Mouse (Mus musculus): ENCODE results near the gene Wfikkn2.

The Wfikkn2 gene

DNA sequence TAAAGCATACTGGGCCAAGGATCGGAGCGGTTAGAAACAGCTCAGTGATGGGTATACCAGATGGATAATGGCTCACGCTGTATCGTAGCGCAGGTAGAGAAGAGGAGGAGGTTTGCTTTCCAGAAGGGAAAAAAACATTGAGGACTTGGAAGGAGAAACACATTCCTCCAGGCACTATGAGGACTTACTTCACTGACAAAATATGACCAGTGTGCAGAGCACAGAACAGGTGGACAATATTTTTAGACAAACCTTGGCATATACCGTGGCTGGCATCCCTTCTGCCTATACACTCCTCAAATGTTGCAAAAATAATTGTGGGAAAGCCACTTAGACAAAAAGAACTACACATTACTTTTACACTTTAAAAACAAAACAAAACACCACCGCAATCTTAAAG lies 24.5 kb downstream of the Wfikkn2 start:
- DNase-seq = no peak

DNA sequence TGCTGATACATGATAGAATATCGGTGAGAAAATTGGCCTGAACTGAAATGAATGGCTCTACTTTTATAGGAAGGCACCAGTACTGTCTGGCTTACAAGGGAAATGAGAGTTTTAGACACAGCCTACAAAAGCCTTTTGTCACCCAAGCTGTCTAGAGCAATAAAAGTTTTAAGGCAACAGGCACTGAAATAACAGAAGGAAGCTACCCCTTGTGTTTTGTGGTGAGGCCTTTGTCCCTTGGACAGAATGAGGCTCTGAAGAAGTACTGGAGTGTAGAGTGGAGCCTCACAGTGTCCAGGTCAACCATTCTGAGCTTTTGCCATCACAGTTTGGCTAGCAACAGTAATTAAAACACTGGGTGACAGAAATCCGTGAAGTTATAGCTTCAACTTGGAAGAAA lies 29.6 kb downstream of the Wfikkn2 start:
- peak; percentile 44 for DNase-seq

DNA sequence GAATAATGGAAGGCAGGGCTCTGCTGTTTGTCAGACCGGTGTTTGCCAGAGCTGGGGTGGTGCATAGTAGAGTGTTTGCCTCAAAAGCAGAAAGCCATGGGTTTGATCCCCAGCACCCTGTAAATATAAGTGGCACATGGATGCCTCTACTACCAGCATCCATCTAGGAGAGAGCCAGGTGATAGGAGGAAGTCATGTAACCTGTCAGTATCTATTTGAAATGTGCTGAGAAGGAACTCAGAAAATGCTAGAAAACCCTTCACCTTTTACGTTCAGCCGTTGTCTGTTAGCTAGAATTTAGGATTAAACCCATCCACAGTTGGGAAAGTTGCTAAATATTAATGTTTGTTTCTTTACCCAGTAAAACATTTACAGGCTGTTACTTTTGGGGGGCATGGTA lies 30.2 kb downstream of the Wfikkn2 start:
- no peak for DNase-seq

DNA sequence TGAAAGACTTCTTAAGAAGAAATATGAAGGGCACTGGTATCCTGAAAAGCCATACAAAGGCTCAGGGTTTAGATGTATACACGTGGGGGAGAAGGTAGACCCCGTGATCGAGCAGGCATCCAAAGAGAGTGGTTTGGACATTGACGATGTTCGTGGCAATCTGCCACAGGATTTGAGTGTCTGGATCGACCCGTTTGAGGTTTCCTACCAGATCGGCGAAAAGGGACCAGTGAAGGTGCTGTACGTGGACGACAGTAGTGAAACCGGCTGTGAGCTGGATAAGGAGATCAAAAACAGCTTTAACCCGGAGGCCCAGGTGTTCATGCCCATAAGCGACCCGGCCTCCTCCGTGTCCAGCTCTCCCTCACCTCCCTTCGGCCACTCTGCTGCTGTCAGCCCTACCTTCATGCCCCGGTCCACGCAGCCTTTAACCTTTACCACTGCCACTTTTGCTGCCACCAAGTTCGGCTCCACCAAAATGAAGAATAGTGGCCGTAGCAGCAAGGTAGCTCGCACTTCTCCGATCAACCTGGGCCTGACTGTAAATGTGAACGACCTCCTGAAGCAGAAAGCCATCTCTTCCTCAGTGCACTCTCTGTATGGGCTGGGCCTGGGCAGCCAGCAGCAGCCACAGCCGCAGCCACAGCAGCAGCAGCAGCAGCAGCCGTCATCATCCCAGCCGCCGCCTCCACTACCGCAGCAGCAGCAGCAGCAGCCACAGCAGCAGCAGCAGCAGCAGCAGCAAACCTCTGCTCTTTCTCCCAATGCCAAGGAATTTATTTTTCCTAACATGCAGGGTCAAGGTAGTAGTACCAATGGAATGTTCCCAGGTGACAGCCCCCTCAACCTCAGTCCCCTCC lies 31.8 kb downstream of the Wfikkn2 start:
- DNase-seq = peak; percentile 45

DNA sequence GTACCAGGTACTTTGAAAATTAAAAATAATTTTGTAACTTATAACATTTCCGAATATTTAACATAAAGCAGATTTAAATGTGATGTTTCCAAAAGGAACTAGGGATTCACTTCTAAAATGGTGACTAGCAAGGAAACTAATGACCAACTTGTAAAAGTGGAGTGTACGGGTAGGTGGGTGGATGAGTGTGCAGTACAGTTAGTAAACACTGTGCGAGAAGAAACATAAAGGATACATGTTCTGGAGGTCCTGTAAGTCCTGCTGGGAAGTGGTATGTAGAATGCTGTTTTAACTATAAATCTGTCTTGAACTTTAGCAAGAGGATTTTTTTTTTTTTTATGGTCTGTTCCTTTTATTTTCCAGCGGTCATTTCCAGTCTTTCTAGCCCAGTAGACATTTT lies 32.8 kb downstream of the Wfikkn2 start:
- no peak for DNase-seq

DNA sequence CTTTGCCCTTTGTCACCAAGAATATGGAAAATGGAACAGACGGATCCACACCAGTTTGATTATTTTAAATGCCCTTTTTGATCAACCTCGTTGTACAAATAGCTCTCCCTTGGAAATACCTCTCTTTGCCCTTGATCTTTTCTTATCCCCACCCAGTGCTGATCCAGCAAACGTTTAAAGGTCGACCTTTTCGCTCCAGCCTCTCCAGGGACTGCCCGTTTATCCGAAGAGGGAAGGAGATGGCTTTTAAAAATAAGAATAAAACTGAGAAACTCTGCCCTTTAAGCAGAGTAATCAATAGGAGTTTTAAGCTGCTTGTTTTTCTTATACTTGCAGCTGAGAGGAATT lies 33.3 kb downstream of the Wfikkn2 start:
- DNase-seq = peak; percentile 69

DNA sequence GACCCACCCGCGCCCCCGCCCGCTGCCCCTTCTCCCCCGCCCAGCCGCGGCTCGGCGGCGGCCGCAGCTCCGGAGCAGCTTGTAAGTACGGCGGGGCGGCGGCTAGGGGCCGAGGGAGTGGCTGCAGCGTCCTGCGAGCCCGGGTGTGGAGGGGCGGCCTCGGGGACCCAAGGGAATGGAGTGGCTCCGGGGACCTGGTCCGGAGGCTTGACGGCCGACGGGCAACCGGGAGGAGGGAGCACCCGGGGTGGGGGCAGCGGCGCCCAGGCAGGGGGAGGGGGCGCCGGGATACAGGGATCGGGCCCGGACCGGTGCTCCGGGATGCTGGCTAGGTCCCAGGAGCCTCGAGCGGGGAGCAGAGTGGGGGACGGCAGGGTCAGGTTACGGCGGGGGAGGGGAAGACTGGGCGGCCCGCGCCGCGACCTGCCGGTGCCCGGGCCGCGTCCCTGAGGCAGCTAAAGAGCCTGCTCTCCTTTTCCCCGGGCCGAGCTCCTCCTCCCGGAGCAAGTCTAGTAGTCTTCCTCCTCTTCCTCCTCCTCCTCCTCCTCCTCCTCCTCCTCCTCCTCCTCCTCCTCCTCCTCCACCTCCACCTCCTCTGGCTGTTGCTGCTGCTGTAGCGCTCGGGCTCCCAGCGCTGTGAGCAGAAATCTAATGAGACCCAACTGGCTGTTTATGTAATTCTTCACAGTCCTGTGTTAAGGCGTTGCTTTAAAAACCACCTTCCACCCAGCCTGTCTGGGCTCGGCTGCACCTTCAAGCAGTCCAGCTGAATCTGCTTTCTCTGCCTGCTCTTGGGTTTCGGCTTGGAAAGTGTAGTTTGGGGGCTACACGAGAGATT lies 33.9 kb downstream of the Wfikkn2 start:
- DNase-seq = peak; percentile 74

DNA sequence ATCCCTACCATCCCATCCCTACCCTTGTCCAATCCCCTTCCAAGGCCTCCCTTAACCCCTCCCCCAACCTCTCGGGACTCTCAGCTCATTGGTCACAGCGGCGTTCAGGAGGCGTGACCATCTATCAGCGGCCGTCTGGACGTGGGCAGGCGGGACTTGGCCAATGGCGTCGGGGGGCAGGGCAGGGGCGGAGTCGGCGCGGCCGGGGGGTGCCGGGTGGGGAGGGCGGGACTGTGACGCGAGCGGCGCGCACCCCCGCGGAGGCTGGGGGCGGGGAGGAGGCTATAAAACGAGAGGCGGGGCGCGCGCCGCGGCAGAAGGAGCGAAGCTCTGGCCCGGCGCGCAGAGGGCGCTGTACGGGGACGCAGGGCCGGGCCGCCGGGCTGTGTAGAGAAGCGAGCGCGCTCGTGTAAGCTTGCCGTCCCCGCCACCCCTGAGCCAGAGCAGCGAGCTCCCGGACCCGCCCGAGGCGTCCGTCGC lies 34.6 kb downstream of the Wfikkn2 start, which contains the start of gene Tob1:
Tob1 (plus strand) TSS at position 331 of the 480 bp plus-strand sequence.
- DNase-seq = peak; percentile 99

DNA sequence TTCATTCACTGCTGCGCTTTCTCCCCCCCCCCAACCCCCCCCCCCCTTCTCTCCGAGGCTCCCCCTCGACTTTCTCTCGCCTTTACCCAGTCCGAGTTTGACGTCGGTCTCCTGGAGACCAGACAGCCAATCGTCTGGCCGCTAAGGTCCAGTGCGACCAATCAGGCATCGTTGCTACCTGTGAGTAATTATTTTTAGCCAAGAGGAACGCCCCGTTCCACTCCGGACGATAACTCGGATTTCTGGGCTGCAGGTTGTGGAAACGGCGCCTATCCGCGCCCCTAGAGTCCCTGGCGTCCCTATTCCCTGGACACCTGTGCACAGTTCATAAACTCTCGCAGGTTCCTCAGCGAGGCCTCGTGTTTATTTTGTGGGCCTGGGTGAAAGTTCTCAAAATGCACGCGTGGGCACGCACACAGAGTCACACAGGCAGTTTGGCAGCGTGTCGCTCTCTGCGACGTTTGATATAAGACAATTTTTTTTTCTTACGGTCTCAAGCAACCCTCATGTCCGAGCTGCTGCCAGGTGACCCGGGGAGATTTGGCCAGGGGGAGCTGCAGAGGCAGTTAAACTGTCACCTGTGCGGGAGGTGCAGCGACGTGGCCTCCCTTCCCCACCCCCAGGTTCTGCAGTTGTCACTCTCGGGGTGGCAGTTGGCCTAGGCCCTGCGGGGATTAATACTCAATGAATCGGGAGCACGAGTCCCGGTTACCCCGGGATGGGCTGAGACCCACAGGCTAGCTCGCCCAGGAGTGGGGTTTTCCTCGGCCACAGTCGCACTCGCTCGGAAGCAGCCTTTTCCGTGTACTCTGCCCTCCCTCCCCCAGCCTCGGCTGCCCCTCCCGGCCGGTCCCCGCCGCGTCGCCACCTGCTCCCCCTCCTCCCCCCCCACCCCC lies 35.4 kb downstream of the Wfikkn2 start:
- DNase-seq = peak; percentile 98

DNA sequence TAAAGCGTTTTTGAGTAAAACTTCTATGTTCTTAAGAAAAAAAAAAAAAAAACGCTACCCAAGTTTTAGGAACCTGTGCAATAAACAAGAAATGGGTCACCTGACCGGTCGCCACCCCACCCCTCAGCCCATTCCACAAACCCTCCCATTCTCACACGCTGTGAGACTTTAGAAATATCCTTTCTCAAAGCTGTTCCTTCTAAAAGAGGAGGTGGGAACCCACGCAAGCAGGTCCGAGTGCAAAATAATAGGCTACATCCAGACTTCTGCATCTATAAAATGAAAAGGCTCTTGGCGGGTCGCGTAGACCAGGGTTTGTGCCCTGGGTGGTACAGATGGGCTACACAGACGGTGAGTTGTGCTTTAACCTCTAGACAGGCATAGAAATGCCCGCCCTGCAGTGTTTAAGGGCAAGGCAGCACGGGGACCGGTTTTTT lies 36.1 kb downstream of the Wfikkn2 start:
- DNase-seq = no peak

DNA sequence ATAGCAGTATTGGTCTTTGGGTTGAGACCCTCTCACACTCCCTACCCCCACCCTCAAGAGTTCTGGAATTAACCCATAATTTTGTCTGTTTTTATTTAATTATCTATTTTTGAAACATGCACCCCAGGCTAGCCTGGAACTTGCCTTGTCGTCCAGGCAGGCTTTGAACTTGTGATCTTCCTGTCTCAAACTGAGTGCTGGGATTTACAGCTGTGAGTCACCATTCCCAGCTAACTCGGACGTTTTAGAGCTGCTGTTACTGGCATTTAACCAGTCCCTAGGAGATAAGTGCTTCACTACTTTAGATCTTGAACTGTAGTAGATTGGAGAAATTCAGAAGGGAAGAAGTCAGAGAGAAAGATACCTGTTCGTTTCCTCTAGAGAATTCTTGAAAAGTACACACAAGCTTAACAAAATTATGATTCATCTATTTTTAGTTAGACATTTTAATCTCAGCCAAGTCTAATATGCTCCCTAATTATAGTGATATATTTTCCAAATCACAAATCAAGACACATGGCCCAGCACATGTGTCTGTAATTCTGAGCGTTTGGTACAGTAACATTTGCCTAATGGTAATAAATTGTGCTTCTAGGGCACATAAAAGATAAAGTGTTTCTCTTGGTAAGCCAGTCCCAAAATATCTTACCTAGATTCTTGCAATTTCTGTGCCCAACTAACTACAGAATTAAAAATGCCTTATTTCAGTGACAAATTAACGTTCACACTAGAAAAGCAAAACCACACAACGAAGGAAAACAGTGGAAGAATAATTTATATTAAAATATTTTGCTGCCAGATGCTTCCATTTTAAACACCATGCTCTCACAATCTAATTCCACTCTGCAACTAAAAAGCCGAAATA lies 36.8 kb downstream of the Wfikkn2 start:
- DNase-seq = no peak

DNA sequence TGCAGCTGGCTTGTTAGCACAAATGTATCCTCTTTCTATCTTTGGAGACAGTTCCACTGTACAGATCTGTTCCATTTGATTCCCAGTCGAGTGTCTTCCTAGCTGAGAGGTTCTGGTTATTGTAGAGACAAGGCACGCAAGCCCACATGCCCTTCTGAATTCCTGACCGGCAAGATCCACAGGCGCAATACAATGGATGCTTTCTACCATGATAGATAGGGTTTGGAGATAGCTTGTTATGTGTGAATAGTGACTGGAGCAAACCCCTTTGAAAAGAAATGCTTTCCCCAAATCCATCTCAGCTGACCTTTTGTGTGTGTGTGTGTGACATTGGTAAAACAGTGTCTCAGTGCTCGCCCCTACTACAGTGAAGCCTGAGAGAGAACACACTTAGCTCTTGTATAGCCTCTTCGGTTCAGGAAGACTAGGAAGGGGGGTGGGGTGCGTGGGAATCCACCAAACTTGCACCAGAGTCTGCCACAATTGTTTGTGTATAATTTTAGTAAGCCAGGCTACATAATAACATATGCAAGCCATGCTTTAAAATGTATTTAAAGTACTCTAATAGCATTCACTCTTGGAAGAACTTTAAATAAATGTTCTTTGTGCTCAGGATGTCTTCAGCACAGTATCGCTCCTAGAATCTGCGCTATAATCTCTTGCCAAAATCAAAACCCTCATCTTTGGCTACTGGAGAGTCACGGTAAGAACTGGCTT lies 39.2 kb downstream of the Wfikkn2 start:
- no peak for DNase-seq

DNA sequence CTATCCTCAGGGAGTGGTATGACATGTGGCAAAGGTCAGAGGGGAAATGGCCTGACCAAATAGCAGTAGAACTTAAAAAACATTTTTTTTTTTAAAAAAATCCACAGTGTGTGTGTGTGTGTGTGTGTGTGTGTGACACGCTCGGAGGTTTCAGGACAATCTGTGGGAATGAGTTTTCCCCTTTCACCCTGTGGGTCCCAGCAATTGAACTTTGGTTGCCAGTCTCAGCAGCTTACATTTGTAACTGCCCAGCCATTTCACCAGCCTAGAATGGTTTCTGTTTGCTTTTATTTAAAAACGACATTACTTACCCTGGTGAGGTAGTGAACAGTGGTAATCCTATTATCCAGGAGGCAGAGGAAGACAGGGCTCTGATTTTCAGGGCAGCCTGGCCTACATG lies 42.7 kb downstream of the Wfikkn2 start:
- no peak for DNase-seq

DNA sequence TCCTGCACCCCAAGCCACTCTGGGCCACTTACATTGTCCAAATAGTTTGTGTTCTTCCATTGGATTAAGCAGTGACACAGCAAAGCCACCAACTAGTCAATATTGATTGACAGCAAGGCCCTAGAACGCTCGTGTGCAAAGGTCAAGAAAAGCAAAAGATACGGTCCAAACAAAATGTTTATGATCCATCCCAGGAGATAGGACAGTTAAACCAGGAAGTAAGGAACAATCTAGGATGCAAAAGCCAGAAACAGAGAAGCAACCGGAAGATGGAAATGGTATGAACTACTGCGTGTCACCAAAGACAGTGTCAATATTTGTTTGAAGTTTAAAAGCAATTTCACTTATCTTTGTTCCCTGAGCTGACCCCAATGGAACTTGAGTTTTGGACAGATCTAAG lies 43.7 kb downstream of the Wfikkn2 start:
- no peak for DNase-seq

DNA sequence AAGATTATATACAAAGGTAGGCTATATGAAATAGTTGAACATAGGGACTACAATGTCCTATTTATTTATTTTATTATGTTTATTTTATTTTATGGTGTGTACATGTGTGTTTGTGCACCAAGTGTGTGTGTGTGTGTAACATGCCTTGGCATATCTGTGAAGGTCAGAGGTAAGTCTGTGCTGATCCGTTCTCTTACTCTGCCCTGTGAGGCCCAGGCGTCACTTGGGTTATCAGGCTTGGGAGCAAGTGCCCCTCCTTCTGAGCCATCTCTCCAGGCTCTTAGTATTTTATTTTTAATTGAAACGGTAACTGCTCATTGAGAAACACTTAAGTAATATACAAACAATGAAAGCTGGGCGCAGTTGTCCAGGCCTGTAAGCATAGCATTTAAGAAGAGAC lies 45.4 kb downstream of the Wfikkn2 start:
- DNase-seq = no peak

DNA sequence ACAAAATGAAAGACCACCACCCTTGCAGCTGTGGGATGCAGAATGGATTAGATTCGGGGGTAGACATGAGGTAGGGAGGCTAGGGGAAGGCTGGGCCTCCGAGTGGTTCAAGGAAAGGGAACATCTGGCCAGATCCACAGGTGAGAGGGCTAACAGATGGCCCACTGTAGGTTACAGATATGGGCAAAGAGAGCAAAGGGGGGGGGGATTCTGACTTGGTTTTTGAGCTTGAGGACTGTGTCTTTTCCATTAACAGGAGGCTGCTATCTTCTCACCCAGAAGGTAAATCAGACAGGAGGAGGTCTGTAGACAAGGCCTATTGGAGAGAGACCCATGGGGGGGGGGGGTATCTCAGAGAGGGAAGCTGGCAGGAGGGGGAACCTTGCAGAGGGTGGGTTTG lies 46.0 kb downstream of the Wfikkn2 start:
- no peak for DNase-seq

DNA sequence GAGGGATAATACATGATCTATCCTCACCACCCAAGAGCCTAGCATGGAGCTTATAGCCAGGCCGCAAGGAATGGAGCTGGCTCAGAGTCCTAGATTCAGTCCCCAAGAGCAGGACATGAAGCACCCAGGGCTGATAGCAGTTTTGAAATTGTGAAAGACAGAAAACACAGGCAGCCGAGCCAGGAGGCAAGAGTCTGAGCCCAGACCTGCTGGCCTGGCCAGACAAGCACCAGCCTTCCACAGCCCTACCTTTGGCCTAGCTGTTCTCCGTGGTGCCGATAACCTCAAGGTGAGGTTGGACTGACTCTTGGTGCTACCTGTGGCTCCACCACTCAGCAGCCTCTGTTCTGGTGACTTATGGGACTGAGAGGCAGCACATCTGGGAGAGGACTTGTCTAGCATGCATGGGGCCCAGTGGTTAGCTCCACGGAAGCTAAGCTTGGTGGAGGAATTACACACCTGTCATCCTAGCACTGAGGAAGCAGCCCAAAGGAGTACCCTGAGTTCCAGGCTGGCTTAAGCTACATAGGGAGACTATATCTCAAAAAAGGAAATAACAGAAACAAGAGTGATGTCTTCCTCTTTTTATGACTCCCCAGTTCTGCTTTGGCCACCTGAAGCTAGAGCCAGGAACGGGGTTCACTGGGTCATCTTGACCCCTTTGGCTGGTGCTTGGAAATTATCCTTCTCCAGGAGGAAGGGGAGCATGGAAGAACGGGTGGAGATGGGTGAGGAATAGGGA lies 47.2 kb downstream of the Wfikkn2 start:
- DNase-seq = no peak

DNA sequence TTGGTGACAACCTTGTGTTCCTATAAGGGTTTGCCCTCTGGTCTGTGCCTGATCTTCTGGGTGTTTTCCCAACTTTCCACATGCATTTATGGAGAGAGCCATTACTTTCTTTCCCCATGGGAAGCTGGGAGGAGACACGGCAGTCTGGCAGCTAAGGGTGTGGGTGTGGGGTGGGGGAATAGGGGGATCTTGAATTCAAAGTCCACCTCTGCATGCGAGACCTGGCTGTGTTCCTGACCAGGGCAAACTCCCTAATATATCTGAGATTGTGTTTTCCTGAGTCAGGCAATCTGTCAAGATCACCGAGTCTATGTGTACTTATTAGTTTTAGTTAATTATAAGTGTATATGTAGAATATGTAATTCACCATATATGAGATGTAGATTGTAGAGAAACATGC lies 49.5 kb downstream of the Wfikkn2 start:
- peak; percentile 71 for DNase-seq

DNA sequence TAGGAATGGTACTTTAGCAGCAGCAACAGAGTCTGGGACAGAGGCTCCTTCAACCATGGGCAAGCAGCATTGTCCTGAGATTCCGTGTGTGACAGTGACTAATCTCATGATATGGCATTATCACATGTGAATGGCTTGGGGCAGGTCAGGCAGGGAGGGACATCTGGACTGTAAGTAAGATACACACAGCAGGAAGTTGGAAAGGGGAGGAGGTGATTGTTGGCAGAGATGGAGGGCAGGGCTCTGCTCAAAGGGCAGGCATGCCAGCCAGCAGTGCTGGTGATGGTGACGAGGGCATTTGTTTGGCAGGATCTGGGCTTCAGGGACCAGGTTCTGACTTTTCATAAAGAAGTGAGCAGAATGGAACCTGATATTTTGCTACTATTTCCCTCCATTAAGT lies 52.7 kb downstream of the Wfikkn2 start:
- no peak for DNase-seq

DNA sequence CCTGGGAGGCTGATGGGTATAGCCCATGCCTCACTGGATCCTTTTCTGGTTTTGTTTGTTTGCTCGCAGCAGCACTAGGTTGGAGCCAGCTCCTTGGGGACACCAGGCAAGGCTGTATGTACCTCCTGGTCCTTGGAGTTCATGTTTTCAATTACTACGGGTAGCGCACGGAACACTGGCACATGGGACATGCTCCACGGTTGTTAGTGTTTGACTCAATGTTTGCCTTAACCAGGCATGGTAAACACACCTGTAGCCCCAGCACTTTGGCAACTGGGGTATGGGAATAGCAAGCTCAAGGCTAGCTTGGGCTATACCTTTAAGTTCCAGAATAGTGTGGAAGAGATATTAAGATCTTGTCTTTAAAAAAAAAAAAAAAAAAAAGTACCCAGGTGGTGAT lies 55.1 kb downstream of the Wfikkn2 start:
- DNase-seq = no peak

All from kidney, adult 9 months (tissue).